Mouse (Mus musculus) gastrocnemius, postnatal 25 days (tissue): ENCODE data around the gene Arl4c. TPM values are rescaled to one million over a fixed set of nuclear protein-coding genes. Genes with fewer than 3 reads are reported as not detected.
A peak's percentile ranks its signal among the peaks of the same experiment; 100 is the strongest.

Source experiments
- DNase-seq: peaks from one replicate; pipeline ENCODE4 v3.0.0; 2022
- total RNA-seq, 2 experiments: library from RNA; stranded (reverse); gene quantifications; 1 replicate in 1 of 2; 2 replicates in 1 of 2; pipeline ENCODE4 v1.2.3; 2021

Gene Arl4c
- total RNA-seq, 2 experiments from 2014 or later = 0.72 to 0.97 TPM

- no peak for DNase-seq
Observed at GRCm38 (mm10) chr1:88700961-88701861, 810 bp downstream of the Arl4c start.

- DNase-seq = no peak
Observed at GRCm38 (mm10) chr1:88699856-88700791, 1.9 kb downstream of the Arl4c start.

GRCm38 (mm10) chr1:88699401-88699800 lies 2.6 kb downstream of the Arl4c start:
- no peak for DNase-seq

DNA sequence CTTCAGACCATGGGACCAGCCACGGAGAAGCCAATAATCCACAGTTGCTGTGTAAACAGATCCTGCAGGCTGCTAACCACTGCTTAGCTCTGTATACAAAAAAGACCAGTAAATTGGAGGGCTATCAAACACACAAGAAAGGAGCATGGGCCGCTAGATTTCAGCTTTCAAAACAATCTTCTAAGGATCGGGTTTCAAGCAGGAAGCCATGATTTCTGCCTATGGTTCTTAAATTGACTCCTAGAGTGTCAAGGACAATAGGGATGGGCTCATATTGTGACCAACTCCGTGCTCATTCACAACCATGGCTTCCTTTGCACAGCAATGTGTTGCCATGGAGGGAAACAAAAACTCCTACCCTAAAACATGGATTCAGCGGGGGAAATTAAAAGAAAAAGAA lies 3.1 kb downstream of the Arl4c start:
- no peak for DNase-seq

DNA sequence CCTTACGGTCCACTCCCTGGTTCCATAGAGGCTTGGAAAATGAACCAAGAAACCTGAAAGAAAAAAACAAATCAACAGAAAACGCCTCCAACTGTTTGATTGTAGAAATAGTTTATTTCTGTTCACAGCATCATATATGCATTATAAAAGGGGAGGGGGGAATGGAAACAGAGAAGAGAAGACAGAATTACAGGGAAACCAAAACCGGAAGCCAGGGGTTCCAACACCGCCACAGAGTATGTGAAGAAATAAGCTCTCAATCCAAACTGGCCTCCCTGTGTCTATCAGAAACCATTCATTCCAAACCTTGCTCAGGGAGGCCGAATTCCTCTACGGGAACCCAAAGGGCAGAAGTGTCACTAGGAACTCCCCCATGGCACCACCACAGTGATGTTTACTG lies 3.9 kb downstream of the Arl4c start:
- no peak for DNase-seq

GRCm38 (mm10) chr1:88696408-88696807 lies 5.6 kb downstream of the Arl4c start:
- DNase-seq = no peak

DNA sequence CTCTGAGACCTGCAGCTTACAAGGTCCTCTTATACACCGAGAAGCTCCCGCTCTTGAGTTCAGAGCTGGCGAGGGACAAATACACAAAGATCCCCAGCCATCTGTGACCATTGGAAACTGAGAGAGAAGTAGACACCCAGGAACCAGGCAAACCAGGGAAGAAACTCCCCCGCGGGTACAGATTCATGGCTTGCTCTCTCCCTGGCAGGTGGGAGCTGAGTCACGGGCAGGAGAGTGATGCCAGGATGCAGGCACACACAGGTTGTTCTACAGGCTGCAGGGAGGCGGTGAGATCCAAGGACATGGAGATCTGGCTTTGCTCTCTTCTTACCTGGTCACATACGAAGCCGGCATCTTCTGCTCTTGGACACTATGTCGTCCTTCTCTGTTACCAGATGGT lies 7.7 kb downstream of the Arl4c start:
- no peak for DNase-seq

DNA sequence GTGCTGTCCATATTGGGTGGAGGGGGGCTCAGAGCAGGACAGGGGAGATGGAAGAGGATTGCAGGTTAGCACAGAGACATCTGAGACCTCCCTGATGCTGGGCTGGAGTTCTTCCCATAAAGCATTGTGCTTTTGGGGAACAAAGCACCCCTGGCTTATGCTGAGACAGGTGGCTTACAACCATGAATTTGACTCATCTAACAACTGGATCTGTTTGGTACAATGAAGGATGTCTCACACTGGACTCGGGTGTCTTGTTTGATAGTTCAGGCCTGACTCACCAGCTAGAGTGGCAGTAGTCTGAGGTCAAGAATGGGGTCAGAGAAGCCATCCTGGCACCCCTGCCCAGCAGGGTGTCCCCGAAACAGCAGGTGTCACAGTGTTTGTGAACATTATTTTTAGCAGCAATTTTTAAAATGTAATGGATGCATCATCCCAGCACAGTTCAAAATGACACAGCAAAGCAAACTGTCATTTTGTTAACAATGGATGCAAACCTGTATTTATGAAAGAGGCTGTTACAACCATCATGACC lies 9.7 kb downstream of the Arl4c start:
- DNase-seq = no peak

DNA sequence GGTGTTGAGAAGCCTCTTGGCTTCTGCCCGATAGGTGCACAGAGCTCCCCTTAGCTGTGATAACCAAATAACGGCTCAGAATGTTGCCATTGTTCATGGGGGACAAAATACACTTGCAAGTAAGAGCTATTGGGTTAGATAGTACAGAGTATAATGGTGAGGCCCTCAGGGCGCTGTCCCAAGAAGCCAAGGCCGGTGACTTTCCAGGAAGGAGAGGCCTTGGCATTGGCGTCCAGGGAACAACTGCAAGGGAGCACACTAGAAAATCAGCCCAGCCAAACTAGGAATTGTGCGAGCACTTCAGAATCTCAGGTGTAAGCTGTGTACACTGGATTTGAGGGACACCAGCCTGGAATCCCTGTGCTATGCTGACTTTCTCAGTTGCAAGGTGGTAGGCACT lies 11.4 kb downstream of the Arl4c start:
- DNase-seq = no peak

DNA sequence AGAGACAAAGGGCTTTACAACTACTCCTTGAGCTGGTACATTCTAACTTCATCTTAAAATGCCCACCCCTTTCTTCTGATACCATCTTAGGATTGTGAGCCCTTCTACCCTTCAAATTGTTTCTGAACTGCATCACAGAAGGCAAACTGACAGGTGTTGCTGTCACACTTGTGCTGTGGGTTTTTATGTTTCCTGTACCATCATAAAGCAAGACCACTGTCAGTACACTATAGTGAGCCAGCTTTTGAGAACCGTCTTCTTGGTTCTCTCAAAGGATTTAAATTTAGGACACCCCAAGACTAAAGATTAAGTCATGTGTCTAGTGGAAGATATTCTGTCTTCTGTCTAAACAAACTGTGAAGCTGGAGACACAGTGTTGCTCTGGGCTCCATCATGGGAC lies 17.3 kb downstream of the Arl4c start:
- no peak for DNase-seq

- DNase-seq = no peak
Observed at GRCm38 (mm10) chr1:88681596-88681995, 20.4 kb downstream of the Arl4c start.

DNA sequence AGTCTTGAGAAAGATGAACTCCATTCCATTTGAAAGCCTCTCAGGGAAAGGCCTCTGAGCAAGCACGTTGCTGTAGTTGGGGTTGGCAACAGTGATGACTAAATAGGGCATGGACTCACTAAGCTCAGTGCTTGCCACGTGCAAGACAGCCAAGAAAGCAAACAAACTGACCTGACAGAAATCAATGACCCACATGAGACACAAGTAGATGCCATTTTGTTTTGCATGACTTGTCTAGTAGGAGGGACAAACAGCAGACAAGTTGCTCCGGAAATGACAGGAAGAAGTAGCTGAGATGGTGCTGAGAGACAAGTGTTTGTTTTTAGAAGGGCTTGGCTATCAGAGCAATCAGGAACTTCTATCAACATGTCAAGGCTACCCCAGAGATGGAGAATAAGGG lies 21.2 kb downstream of the Arl4c start:
- no peak for DNase-seq

- DNase-seq = no peak
Observed at GRCm38 (mm10) chr1:88678231-88678739, 23.7 kb downstream of the Arl4c start.

GRCm38 (mm10) chr1:88670807-88671206 lies 31.2 kb downstream of the Arl4c start:
- DNase-seq = no peak

GRCm38 (mm10) chr1:88668846-88669810 lies 32.9 kb downstream of the Arl4c start:
- no peak for DNase-seq

- no peak for DNase-seq
Observed at GRCm38 (mm10) chr1:88668353-88668752, 33.7 kb downstream of the Arl4c start.

DNA sequence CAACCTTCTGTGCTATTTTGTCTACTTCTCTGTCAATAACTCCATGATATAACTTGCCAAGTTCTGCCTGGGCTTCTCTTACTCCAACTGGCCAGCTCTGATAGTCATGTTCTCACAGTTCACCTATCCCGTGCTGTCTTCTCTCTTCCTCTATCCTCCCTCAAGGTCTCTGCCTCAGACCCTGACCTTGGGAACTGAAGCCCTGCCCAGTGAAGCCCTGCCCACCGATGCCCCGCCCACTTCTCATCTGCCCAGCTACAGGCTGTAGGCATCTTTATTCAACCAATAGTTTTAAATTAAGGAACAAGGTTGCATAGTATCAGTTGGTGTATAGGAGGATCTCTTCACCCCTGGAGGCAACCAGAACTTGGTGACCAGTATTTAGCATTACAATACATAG lies 37.4 kb downstream of the Arl4c start:
- DNase-seq = no peak

DNA sequence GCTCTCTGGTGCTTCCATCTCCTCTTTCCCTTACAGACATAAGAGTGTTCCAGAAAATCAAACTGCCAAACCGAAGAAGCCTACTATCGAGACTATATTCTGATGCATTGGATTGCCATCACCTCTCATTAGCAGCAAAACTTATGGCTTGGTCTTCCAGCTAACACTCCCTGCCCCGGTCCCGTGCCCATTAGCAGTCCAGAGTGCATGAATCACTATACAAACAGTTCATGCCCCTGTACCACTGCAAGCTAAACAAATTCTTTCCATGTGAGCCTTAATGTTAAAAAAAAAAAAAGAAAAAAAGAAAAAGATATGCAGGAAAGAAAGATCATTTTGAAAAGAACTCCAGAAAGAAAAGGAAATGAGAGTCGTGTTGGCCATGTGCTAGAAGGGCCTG lies 39.3 kb downstream of the Arl4c start:
- no peak for DNase-seq

- DNase-seq = no peak
Observed at GRCm38 (mm10) chr1:88661209-88661608, 40.8 kb downstream of the Arl4c start.

DNA sequence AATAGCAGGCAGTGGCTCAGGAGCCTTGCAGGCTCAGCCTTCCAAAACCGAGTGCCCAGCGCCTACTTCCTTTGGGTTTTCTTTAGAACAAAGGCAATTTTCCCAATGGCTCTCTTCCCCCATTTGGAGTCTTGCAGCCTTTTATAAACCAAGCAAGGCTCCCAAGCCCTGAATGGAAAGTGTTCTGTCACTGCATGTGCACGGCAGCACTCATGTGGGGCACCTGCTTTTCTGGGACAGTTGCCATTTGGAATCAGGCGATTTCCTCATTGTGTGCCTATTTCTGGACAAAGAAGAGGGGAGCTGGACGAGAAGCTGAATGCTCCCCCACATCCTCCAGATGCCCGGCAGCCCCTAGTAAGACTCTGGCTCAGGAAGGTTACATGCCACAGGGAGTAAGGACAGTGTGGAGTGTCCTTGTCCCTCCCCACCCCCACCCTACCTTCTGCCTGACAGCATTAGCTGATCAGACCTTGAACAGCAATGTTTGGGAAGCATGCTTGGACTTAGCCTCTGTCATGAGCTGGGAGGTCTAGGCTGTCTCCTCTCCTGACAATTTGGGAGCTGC lies 43.6 kb downstream of the Arl4c start:
- DNase-seq = peak; percentile 20

- no peak for DNase-seq
Observed at GRCm38 (mm10) chr1:88656096-88656480, 45.9 kb downstream of the Arl4c start.
